Mouse (Mus musculus): ENCODE data around the gene Klhdc2.

The Klhdc2 gene

DNA sequence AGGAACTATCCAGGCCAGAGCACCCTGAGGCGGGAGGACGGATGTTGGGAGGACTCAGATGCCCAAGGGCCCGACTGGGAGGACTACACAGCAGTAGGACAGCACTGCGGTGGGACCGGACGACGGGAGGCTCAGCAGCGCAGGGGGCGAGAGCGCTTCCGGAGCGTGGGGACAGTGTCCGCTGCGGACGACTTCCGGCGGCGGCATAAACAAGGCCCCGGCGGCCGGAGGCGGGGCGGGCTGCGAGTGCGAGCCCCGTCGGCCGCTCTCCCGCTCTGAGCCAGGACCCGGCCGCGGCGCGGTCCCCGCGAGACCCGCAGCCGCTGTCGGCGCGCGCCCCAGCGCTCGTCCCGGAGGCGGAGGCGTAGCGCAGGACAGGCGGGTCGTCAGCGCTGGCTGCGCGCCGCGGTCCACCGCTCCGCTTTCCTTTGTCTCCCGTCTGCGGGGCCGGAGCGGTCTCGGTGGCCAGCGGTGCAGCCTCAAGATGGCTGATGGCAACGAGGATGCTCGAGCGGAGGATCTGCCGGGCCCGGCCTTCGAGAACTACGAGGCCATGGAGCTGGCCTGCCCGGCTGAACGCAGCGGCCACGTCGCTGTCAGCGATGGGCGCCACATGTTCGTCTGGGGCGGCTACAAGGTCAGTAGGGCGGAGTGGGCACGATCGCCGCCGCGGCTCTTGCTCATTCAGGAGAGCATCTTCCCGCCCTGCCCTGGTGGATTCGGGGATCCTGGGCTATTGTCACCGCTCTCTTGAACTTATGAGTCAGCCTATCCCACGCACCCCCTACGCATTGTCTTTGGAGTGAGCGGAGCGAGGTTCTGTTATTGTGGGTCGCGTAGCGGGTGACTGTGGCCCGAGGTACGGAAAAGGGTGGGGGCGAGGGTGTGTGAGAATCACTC is at the start of gene Klhdc2:
Gene Klhdc2 (plus strand): TSS at position 171 of the 900 bp plus-strand sequence.
- peak; percentile 88 for DNase-seq (ENCODE audit: low spot score)

GRCm38 (mm10) chr12:69249766-69250165 is 46.7 kb upstream of the Klhdc2 start:
- DNase-seq (ENCODE audit: low spot score), result no peak

GRCm38 (mm10) chr12:69250756-69251155 is 45.7 kb upstream of the Klhdc2 start:
- no peak for DNase-seq (ENCODE audit: low spot score)

DNA sequence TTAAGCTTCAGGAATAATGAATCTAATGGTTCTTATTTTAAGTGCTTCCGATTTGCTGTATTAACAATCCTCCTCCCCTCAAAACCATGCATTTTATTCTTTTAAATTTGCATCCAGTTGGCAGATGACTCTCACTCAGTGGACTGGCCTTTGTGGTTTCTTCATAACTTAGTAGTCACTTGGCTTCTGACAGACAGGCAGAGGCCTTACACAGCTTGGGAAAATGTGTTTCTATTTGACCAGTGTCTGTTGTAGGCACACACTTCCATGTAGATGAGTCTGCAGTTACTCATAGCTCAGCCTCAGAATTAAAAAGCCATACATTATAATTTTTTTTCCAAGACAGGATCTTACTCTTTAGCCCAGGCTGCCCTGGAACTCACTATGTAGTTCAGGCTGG is 42.7 kb upstream of the Klhdc2 start:
- no peak for DNase-seq (ENCODE audit: low spot score)

DNA sequence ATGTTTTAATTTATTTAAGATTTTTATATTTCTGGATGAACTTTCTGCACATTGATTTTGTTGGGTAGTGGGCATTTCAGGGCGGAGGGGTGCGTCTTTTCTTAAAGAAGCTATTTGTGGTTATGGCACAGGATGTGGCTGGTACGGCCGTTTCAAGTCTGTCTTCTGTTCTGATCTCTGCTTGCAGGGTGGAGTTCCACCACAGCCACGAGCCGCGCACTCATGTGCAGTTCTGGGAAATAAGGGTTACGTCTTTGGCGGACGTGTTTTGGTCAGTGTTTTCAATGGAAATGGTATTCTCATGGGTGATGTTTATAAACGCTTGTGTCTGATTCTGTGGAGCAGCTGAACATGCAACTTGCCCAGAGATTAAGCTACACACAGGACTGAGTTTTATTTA is 38.6 kb upstream of the Klhdc2 start:
- DNase-seq (ENCODE audit: low spot score), result no peak

- no peak for DNase-seq (ENCODE audit: low spot score)
Measured at GRCm38 (mm10) chr12:69262251-69262650, 34.2 kb upstream of the Klhdc2 start.

- DNase-seq (ENCODE audit: low spot score), result no peak
Measured at GRCm38 (mm10) chr12:69265031-69265430, 31.4 kb upstream of the Klhdc2 start.

GRCm38 (mm10) chr12:69267956-69268632 is 28.4 kb upstream of the Klhdc2 start:
- DNase-seq (ENCODE audit: low spot score), result no peak

GRCm38 (mm10) chr12:69268956-69269355 is 27.5 kb upstream of the Klhdc2 start:
- no peak for DNase-seq (ENCODE audit: low spot score)

- no peak for DNase-seq (ENCODE audit: low spot score)
Measured at GRCm38 (mm10) chr12:69279931-69280469, 16.5 kb upstream of the Klhdc2 start.

DNA sequence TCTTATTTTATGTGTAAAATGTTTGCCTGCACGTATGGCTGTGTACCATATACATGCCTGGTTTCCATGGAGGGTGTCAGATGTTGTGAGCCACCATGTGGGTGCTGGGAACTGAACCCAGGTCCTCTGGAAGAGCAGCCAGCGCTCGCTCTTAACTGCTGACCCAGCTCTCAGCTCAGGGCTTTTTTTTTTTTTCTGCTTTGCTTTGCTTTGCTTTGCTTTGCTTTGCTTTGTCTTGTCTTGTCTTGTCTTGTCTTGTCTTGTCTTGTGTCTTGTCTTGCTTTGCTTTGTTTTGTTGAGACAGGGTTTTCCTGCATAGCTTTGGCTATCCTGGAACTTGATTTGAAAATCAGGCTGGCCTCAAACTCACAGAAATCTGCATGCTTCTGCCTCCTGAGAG is 15.6 kb upstream of the Klhdc2 start:
- DNase-seq (ENCODE audit: low spot score), result no peak

- DNase-seq (ENCODE audit: low spot score), result no peak
Measured at GRCm38 (mm10) chr12:69283146-69283545, 13.3 kb upstream of the Klhdc2 start.

- DNase-seq (ENCODE audit: low spot score), result no peak
Measured at GRCm38 (mm10) chr12:69287535-69287934, 8.9 kb upstream of the Klhdc2 start.

GRCm38 (mm10) chr12:69288699-69289098 is 7.8 kb upstream of the Klhdc2 start:
- no peak for DNase-seq (ENCODE audit: low spot score)

GRCm38 (mm10) chr12:69292401-69292800 is 4.1 kb upstream of the Klhdc2 start:
- DNase-seq (ENCODE audit: low spot score), result no peak

DNA sequence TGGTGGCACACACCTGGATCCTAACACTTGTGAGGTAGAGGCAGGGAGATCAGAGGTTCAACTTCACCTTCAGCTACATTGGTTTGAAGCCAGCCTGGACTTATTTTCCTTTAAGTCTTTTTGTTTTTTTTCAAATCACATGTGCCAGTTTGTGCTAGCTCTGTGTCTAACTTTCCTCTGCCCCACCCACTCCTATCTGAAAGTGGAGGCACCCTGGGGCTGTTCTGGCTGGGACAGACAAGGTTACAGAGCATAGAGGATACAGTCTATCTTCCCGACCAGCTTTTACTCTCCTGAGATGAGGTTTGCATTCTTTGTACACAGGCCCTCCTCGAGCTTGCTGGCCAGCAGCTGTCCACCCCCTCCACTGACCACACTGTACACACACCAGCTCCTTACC is 2.7 kb upstream of the Klhdc2 start:
- DNase-seq (ENCODE audit: low spot score), result no peak

GRCm38 (mm10) chr12:69294936-69295335 is 1.5 kb upstream of the Klhdc2 start:
- DNase-seq (ENCODE audit: low spot score), result no peak

DNA sequence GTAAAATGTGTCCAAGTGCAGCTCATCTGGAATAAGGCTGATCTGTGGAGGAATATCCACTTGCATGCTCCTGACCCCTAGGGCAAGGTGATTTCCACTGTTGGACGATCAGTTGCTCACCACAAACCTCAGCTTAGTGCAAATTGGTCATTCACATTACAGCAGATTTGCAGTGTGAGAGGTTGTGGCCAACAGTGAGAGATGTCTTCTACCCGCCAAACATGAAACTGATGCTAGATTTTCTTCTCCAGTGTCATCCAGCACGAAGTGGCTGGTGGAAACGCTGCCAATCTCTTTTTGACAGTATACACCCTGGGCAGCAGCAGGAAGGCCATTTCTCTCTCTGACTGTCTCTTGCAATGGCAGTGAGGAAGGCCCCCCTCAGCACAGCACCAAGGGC is 830 bp upstream of the Klhdc2 start:
- no peak for DNase-seq (ENCODE audit: low spot score)

DNA sequence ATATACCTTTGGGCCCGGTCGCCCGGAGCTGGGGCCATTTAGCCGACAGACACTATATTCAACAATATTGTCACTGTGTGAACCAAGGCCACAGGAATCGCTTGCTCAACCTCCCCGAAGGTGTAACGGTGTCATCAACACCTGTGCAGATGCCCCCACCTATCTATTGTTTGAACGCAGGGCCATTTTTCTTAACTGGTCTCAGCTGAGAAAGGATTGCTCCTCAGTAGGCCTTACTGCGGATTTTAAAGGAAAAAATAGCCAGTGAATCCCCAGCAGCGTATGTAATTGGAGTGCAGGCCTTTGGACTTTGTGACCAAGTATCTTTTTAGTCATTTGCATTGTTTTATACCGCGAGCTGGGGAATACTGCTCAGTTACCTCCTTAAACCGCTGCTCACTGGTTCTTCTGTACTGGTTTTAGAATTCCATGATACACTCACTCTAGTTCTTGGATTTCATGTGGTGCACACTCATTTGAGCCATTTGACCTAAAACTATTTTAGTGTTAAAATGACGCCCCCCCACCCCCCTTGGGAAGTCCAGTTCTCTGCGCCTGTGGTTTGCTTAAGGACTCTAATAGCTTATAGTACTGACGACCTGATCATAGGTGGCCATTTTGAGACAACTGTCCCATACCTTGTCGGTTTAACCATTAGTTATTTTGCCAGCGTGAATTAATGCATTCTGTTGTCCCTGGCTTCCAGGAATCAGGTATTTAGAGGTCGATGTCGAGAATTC is 1.1 kb downstream of the Klhdc2 start:
- no peak for DNase-seq (ENCODE audit: low spot score)

GRCm38 (mm10) chr12:69298281-69298680 is 1.8 kb downstream of the Klhdc2 start:
- no peak for DNase-seq (ENCODE audit: low spot score)

DNA sequence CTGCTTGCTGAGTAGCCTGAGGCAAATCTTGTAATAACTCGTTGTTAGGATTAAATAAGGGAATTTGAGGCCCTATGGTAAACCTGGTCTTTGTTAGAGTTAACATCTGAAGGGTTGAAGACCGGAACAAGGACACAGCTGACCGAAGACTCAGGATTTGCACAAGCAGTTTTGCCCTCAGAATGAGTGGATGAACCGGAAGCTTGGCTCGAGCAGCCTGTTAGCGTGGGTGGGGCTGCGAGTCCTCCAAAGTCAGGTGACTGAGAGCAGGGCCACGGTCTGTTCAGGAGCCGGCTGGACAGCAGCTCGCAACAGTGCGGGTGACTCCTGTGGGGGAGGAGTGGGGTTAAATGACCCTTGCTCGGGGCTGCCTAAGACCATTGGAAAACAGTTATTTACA is 2.8 kb downstream of the Klhdc2 start:
- peak; percentile 71 for DNase-seq (ENCODE audit: low spot score)

DNA sequence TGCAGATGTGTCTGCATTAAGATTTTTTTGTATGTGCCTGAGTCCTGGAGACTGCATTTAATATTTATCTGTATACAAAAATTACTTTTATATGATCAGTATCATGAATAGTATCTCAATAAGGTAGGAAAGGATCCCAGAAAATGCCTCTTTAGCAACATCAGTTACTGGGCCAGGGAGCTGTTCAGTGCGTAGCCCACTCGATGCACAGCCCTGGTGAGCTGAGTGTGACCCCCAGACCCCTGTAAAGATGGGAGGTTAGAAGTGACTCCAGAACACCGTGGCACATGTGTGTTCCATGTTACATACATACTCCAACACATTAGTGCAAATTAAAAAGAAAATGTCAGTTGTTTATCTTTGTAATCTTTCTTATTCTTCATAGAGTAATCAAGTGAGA is 3.4 kb downstream of the Klhdc2 start:
- DNase-seq (ENCODE audit: low spot score), result no peak

Measured in testis, postnatal 10 days (tissue).